Mouse (Mus musculus): ENCODE results near the gene Nckap1l.
"Not testable (repeated sequence)": the region's sequence is repeated elsewhere in the genome, so short reads cannot be mapped to it uniquely, and the experiment has no call there.

Nckap1l gene

DNA sequence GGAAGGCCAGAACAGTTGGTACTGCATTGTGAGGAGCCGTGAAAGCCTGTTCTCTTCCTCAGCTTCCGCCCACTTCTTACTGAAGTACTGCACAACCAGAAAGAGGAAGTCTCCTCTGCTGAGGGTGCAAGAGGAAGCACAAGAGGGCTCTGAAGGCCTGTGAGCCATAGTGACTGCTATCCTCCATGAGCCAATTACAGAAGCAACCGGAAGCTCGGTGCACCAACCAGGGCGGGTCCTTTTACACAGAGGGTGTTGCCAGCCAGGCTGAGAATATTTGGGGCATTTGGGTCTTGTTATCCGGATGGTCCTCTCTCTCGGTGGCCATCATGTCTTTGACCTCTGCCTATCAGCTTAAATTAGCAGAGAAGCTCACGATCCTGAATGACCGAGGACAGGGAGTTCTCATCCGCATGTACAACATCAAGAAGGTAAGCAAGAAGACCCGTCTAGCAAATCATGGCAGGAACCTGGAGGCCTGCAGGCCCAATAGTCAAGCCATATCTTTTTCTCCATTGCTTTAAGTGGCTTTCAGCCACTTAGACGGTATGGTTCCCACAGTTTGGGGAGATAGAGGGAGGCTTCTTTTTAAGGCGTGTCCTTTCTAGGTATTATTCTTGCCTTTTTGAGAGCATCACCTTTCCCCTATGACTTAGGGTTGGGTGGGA is at the start of gene Nckap1l:
Gene Nckap1l (plus strand): TSS at position 244 of the 668 bp plus-strand sequence.
- DNase-seq (ENCODE audit: extremely low read depth, low read depth, low spot score) = no peak

DNA sequence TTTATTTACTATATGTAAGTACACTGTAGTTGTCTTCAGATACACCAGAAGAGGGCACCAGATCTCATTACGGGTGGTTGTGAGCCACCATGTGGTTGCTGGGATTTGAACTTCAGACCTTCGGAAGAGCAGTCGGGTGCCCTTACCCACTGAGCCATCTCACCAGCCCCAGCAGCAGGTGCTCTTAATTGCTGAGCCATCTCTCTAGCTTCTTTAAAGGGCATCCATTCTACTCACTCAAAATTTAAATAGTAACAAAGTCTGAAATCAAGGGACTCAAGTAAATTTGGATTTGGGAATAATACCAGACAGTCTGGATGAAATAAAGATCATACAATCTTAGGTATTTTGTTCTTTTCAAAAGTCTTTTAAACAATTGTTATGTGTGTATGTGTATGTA is 48.0 kb upstream of the Nckap1l start:
- not testable (repeated sequence) for DNase-seq (ENCODE audit: extremely low read depth, low read depth, low spot score)

DNA sequence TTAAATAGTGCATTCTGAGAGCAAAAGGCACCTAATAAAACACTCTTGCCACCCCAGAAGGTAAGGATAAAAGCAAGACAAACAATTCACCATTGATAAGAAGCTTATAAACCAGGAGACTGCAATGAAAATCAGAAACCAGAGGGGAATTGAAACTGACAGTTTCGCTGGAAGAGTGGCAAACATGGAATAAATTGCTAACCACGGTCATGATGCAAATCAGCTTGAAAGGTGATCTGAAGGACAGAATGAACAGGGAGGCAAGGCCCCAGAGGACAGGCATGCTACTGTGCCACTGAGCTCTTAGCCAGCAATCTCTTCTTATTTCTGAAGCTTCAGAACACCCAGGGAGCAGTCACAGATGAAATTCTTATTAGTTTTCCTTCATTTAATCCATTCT is 26.6 kb upstream of the Nckap1l start:
- DNase-seq (ENCODE audit: extremely low read depth, low read depth, low spot score) = no peak

DNA sequence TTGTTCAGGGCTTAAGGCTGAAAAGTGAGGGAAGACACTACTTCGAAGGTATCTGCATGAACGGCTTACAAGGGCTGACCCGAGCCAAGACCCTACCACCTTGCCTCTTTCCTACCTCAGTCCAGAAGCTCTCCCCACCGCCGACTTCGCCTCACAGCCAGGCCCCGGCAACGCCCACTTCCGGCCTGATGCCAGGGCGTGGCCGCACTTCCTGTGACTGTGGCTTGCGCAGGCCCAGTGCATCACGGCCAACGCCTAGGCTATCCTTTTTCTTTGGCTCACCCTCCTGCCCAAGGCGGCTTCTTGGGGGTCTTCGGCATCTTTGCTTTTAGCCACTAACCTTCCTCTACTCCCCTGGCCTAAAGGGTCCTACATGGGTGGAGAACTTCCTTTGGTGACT is 23.4 kb upstream of the Nckap1l start, which contains the start of gene Gtsf1:
Gene Gtsf1 (minus strand): TSS at position 230 of the 400 bp plus-strand sequence.
- no peak for DNase-seq (ENCODE audit: extremely low read depth, low read depth, low spot score)

DNA sequence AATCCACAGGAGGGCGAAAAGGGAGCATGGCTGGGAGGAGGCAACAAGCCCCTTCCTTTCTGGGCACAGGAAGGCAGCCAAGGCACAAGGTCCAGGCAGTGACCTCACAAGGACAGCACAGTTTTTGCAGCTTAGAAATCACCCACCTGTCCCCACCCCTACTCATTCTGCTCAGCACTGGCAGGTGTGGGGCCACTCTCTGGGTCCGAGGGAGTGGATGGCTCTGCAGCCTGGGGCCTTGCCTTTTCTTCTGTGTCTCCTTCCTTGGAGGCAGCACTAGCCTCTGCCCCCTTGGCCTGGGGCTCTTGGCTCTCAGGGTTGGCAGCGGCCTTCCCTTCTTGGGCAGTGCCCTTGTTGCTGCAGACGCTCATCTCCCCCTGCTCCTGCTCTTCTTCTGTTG is 7.6 kb upstream of the Nckap1l start:
- DNase-seq (ENCODE audit: extremely low read depth, low read depth, low spot score) = not testable (repeated sequence)

DNA sequence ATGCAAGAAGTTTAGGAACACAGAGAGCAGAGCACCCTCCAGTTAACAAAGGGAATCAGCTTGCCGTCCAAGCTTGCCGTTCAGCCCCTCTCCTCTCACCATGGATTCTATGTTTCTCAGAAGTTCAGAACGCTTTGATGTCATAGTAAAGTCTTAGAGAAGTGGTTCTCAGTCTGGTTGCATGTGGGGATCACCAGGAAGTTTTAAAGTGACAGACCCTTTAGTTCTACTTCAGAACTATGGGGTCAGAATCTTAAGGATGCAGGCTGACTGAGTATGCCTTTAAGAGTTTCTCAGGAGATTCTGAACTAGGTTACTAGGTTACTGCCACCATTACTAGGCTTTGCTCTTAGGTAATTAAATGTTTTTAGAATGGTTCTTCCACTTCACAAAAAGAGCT is 5.2 kb upstream of the Nckap1l start, which contains the start of gene Gtsf2:
Gene Gtsf2 (minus strand): TSS at position 101 of the 400 bp plus-strand sequence.
- no peak for DNase-seq (ENCODE audit: extremely low read depth, low read depth, low spot score)

DNA sequence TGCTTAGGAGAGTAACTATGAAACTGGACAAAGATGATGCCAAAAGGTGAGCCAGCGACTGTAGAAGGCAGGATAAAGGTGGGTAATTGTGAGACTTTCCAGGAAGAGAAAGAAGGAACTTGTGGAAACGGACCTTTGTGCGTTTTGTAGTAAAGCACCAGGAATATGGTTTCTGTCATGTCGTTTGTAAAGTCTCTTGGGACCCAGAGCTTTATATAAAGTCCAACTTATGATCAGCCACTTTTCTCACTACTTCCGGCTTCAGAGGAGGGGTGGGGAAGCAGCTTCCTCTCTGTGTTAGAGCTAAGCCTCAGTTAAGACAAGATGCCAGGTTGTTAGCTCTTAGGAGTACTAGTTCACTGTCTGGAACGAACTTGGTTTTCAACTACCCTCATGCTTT is 855 bp downstream of the Nckap1l start:
- DNase-seq (ENCODE audit: extremely low read depth, low read depth, low spot score) = no peak

DNA sequence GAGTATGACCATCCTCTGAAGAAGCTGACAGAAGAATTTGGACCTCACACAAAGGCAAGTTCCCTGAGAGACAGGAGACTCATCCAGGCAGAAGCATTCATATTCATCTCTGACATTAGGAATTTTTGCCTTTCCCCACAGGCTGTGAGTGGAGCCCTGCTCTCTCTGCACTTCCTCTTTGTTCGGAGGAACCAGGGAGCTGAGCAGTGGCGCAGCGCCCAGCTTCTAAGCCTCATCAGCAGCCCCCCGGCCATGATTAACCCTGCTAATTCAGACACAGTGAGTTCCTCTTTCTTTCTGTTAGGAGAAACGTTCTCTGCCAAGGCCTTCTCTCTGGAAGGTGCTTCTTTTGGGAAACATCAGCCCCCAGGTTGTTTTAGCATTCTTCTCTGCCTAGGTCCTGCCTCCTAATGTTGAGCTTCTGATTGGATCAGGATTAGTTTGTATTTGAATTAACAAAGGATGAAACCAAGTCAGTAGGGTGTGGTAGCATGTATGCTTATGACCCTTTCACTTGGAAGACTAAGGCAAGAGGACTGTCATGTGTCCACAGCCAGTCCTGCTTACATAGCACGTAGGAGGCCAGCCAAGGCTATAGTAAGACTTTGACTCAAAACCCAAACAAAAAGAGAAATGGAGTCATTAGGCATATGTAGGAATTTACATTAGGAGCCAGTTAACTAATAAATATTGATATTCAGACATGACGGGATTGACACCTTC is 9.1 kb downstream of the Nckap1l start:
- DNase-seq (ENCODE audit: extremely low read depth, low read depth, low spot score) = no peak

DNA sequence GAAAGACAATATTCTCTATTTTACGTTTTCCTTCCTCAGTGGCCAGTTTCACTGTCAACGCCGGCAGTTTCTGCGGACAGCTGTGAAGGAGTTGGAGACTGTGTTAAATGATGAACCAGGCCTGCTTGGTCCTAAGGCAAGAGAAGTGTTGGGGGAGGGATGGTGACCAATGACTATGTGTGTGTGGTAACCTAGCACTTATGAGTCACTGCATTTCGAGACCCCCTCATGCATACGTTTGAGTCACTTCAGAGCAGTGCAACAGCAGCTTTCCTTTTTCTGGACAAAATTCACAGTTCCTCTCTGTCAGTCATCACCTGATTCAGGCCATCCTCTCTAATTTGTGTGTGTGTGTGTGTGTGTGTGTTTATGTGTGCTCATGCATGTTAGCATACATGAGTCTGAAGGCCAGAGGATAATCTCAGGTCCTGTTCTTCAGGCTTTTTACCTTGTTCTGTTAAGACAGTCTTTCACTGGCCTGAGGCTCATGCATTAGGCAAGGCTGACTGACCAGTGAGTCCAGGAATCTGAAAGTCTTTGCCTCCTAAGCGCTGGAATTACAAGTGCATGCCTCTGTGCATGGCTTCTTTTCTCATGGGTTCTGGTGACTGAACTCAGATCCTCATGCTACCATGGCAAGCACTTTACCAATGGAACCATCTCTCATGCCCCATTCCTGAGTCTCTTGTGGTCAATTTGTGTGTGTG is 18.0 kb downstream of the Nckap1l start:
- no peak for DNase-seq (ENCODE audit: extremely low read depth, low read depth, low spot score)

DNA sequence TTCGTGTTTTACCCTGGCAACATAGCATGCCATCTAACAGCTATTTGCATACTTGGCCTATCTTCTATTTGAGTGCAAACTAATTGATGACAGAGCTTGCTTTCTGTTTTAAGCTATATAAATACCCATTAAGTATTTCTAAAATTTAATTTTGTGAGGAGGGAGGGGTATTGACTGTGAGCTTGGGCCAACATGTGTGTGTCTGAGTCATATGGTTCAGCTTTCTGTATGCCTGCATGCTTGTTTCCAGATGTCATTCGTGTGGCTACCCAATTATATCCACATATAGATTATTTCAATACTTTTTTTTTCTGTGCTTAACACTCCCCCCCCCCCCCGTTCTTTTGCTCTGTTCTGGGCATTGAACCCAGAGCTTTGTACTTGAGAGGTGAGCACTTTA is 18.7 kb downstream of the Nckap1l start:
- no peak for DNase-seq (ENCODE audit: extremely low read depth, low read depth, low spot score)

DNA sequence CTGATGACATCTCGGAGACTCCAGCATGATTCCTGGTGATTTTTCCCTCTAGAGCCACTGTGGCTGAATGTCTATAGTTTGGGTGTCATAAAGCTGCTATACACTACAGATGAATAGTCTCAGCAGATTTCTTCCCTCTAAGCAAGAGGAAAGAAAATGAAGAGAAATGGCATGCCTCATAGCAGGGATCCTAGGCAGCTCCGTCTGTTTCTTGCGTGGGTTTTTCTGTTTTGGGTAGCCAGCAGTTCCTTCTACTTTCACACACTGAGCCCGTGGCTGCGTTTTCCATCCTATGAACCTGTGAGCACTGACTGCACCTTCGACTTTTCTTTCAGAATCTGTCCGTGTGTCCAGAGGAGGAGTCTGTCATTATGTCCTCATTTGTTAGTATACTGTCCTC is 19.6 kb downstream of the Nckap1l start:
- no peak for DNase-seq (ENCODE audit: extremely low read depth, low read depth, low spot score)

DNA sequence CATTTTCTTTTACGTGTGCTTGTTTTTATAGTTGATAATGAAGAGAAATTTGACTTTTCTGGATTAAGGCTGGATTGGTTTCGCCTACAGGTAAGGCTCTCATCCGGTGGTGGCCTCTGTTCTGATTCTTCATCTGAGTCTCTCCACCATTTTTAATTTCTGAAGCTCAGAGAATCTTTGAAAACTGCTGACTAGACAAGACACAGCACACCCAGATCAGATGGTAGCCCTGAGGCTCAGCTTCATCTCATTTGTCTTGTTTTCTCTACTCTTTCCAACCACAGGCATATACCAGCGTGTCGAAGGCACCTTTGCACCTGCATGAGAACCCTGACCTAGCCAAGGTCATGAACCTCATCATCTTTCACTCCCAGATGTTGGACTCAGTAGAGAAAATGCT is 20.2 kb downstream of the Nckap1l start:
- no peak for DNase-seq (ENCODE audit: extremely low read depth, low read depth, low spot score)

DNA sequence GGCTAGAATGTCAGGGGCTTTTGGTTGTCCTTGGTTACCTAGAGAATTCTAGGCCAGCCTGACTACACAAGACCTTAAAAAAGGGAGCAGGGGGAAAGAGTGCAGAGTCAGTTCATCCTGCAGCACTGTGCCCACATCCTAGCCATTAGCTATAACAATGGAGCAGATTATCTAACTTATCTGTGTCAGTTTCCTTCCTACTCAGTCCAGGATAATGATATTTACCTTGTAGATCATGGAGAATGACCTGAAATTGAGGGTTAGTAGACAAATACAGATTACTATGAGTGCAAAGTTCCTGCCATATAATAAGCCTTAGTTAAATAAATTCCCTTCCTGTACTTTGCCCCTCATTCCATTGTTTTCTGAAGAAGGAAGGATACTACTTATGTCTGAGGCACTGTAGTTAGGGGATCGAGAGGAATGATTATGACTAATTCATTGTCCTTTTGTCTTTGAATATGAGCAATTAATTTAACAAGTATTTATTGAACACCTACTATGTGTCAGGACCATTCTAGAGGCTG is 25.5 kb downstream of the Nckap1l start:
- DNase-seq (ENCODE audit: extremely low read depth, low read depth, low spot score) = no peak

DNA sequence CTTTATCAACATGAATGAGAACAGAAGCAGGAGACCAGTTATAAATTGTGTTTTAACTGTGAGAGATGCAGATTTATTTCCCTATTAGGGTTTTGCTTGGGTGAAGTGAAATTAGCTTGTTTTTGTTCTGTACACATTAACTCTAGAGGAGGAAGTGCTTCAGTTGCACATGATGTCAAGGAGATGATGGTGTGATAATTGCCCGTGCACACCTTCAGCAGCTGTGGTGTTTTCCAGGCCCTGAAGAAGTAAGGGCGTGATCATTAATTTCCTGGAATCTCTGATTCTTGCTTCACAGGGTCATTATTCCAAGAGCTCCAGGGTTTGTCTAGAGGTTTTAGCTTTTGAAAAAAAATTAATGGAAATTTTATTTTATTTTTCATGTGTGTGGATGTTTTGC is 26.5 kb downstream of the Nckap1l start:
- no peak for DNase-seq (ENCODE audit: extremely low read depth, low read depth, low spot score)

DNA sequence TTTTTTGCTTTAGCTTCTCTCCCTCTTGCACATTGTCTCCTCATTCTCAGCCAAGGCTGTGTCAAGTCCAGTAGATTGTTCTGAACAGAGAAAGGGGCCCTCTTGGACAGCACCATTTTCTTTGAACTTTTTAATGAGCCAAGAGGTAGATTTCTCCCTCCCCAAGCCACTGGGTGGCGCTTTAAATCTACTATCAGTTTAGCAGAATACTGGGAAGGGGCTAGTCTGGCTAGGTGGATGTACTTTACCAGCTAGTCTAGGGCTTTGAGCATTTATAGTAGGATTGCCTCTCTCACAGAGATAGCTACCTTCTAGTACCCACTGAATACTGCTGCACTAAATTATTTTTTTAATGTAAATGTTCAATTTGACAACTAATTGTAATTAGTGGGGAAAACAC is 28.9 kb downstream of the Nckap1l start:
- no peak for DNase-seq (ENCODE audit: extremely low read depth, low read depth, low spot score)

DNA sequence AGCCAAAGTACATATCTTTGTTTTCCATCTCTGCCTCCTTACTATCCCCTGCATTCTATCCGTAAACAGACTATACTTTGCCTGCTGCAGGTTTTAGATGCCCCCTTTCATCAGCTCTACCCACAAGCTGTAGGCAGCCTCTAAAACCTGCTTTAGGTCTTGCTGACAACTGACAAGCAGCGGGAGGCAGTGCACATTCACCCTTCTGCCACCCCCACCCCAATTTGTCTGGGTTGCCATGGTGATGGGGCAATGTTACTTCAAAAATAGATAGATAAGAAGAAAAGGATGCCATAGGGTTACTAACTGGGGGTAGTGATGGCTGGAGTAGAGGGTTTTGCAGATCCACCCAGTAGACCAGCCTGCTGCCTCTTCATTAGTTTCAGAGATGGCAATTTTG is 30.9 kb downstream of the Nckap1l start:
- DNase-seq (ENCODE audit: extremely low read depth, low read depth, low spot score) = no peak

DNA sequence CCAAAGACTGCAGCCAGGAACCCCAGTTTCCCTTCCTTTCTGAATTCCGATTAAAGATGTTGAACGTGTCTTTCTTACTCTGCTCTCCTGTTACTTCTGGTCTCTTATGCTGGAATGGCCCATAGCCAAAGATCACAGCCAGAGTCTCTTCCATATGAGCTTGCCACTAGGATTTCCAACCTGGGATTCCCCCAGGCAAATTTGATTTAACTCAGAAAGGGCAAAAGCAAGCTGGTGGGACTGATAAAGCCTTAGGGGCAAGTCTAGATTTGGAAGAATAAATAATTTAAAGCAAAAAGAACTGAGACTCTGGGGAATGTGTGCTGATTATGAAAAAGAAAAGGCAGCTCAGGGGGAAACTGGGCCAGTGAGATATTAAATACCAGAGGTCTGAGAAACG is 31.5 kb downstream of the Nckap1l start:
- DNase-seq (ENCODE audit: extremely low read depth, low read depth, low spot score) = no peak

DNA sequence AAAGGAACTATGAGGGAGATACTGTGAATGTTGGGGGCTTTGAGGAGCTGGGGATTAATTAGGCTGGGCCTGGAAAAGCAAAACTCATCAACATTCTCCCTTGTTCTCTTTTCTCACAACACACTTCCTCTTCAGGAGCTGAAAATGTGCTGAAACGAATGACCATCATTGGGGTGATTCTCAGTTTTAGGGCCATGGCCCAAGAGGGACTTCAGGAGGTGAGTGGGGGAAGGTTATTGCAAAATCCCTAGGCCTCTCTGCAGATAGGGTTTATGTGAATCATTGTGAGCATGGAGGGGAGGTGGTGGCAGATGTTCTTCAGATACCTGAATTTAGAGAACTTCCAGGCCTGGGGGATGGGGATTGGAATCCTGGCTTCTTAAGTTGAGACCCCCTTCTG is 33.1 kb downstream of the Nckap1l start:
- DNase-seq (ENCODE audit: extremely low read depth, low read depth, low spot score) = no peak

DNA sequence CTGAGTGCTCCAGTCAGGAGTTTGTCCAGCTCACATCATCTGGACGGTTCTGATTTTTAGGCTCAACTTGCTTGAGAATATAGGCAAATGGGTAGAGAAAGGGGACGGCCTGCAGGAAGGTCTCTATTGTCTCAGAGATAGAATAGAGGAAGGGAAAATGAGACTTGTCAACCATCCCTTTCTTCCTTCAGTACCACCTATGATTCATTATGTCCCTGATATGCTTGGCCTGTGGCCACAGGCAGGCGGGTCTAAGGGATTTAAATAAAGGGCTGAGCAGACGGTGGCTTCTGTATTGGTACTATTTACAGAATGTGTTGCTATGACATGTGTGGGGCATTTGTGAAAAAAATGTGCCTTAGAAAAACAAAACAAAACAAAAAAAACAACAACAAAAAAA is 34.7 kb downstream of the Nckap1l start:
- no peak for DNase-seq (ENCODE audit: extremely low read depth, low read depth, low spot score)

DNA sequence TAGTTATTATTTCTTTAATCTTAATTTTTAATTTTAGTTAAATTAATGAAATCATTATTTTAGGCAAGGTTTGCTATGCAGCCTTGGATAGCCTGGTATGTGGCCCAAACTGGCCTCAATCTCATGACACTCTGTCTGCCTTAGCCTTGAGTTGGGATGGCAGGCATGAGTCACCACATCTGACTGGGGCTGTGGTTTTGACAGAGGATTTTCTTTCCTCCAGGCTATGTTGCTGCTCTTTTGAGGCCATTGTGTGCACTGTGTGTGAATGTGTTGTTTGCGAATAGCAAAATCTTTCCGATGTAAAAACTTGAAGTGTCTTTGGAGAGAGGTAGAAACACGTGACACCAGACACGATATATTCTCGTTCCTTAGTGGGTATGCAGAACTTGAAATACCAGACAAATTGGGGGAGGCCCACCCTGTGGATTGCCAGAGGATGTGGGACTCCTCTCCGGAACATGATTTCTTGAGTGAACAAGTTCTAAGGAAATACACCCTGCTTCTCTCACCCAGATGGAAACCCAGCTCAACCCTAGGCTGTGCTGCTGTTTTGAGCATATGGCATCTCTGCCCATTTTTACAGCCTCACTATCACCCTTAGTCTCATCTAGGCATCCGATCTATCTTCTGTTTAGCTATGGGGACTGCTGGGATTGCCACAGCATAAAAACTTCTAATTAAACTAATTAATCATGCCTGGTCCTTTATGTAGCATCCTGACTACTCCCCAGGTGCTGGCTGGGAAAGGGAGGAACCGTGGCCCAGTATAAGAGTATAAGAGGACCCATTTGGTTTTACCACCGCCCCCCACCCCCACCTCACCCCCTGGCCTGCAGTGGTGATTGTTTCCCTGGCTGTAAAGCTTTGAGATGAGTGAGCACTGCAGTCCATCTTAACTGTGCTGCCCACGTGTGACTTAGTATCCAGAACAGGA is 42.9 kb downstream of the Nckap1l start:
- DNase-seq (ENCODE audit: extremely low read depth, low read depth, low spot score) = no peak

DNA sequence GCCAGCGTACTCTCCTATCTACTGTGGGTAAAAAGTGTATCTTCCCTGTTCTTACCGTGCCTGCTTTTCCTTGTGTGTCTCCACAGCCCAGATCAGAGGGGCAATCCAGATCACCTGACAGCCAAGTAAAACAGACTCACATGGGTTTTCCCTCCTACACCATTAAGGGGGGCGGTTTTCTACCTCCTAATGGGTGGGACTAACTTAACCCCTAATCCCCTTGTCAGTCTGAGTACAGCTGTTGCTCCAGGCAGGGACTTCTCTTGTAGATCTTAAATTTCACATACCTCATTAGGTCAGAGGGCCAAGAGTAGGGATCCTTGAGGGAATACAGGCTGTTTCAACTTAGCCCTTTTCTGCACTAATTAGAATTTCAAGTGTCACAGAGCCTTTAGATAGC is 44.6 kb downstream of the Nckap1l start:
- no peak for DNase-seq (ENCODE audit: extremely low read depth, low read depth, low spot score)

Measured in fat pad, adult 2 months (tissue).